Mouse (Mus musculus) heart, adult 2 months (tissue): ENCODE data around the gene Ccdc84. TPM values are rescaled to one million over a fixed set of nuclear protein-coding genes. Genes with fewer than 3 reads are reported as not detected.
"Not testable (repeated sequence)": the region's sequence is repeated elsewhere in the genome, so short reads cannot be mapped to it uniquely, and the experiment has no call there.

Experiments
- DNase-seq, 2 experiments: peaks; one replicate each; pipeline ENCODE4 v3.0.0; 2021
- H3K27ac ChIP-seq: fragments of 200-600 bp; 2 replicates; pipeline ENCODE4 v1.8.1; 2022
- H3K27me3 ChIP-seq: fragments of 200-500 bp; 2 replicates; pipeline ENCODE4 v1.6.1; 2012; ENCODE audit warnings: mild to moderate bottlenecking, low read length, inconsistent platforms, mixed read lengths; ENCODE audit not compliant: control insufficient read depth, insufficient read depth
- H3K36me3 ChIP-seq: fragments of 200-500 bp; 2 replicates; pipeline ENCODE4 v1.6.1; 2012; ENCODE audit warnings: low read length, inconsistent platforms; ENCODE audit not compliant: control insufficient read depth, insufficient read depth
- H3K4me1 ChIP-seq: fragments of 200-500 bp; 2 replicates; pipeline ENCODE4 v1.6.1; 2011; ENCODE audit warnings: low read length; ENCODE audit not compliant: control insufficient read depth, insufficient read depth
- H3K4me3 ChIP-seq: fragments of 200-600 bp; 2 replicates; pipeline ENCODE4 v1.8.1; 2022
- H3K79me2 ChIP-seq: fragments of 200-500 bp; replicated peaks from 2 replicates; pipeline ENCODE4 v1.6.1; 2012; ENCODE audit warnings: mild to moderate bottlenecking, inconsistent platforms, low read length, moderate library complexity, mixed read lengths; ENCODE audit not compliant: control insufficient read depth, insufficient read depth
- H3K9ac ChIP-seq: fragments of 200-500 bp; 2 replicates; pipeline ENCODE4 v1.6.1; 2012; ENCODE audit warnings: low read depth, mild to moderate bottlenecking, control low read depth, inconsistent platforms, low read length, mixed read lengths
- CTCF ChIP-seq: fragments of 200-600 bp; IDR thresholded peaks from 2 replicates; pipeline ENCODE4 v1.8.1; 2022; ENCODE audit warnings: antibody characterized with exemption, mild to moderate bottlenecking, moderate library complexity
- EP300 ChIP-seq: fragments of 200-500 bp; IDR thresholded peaks from 2 replicates; pipeline ENCODE4 v1.6.1; 2011; ENCODE audit warnings: low read depth, low read length, control low read depth; ENCODE audit not compliant: insufficient read depth
- POLR2A ChIP-seq: fragments of 200-500 bp; IDR thresholded peaks from 2 replicates; pipeline ENCODE4 v1.6.1; 2011; ENCODE audit warnings: mild to moderate bottlenecking, low read depth, low read length, control low read depth; ENCODE audit not compliant: insufficient read depth
- WGBS: fragments of 180-500 bp; shearing (Covaris S2); methylation state at CpG from one replicate; pipeline ENCODE4 v1.1.7; 2018; 5-methylcytosine and 5-hydroxymethylcytosine counted together
- intact Hi-C: fragments of 180-260 bp; cut with DNase I; formaldehyde crosslinking; loops from one replicate; pipeline ENCODE4 v1.15.1; 2025
- microRNA-seq, 2 experiments: library from miRNA; unstranded; fragments of <30 nt; microRNA quantifications; one replicate each; pipeline ENCODE4 v1.2.0; 2021
- polyA plus RNA-seq: library from polyadenylated mRNA; depleted of rRNA; stranded (reverse); fragments of >200 nt; gene quantifications from 2 replicates; pipeline ENCODE4 v1.2.3, GENCODE M21; 2012; rRNA removed
- total RNA-seq, 2 experiments: library from RNA; stranded (reverse); gene quantifications; 2 replicates each; pipeline ENCODE4 v1.2.3; 2021

Ccdc84 gene
- total and polyA plus RNA-seq, 3 experiments: 5.5 to 10.5 (median 5.7) TPM

- DNase-seq: no peak
- Histone ChIP-seq H3K27ac (no peak overlapping the region), H3K9ac (no peak overlapping the region), H3K4me1 (peaks cover 2% of the 10 kb centered on the region), H3K79me2 (no peaks in the 10 kb centered on the region), H3K36me3 (no peaks in the 10 kb centered on the region), H3K27me3 (no peaks in the 10 kb centered on the region), H3K4me3 (no peak overlapping the region)
- intact Hi-C loops: no loop called here
- TF ChIP-seq POLR2A (no peak), CTCF (no peak), EP300 (no peak)
- WGBS: 74% methylated on average over 6 of the region's 6 CpGs
These were observed 42.2 kb downstream of the Ccdc84 start for GRCm38 (mm10) chr9:44376141-44376540.

- intact Hi-C loops: no loop called here
- no peaks in the 10 kb centered on the region for H3K36me3 ChIP-seq
- H3K4me3 ChIP-seq: no peak overlapping the region
- H3K4me1 ChIP-seq: no peaks in the 10 kb centered on the region
- TF ChIP-seq EP300 (no peak), CTCF (no peak), POLR2A (no peak)
- no peak for DNase-seq
- no peak overlapping the region for H3K9ac ChIP-seq
- no peak overlapping the region for H3K27ac ChIP-seq
- no peaks in the 10 kb centered on the region for H3K79me2 ChIP-seq
- no peaks in the 10 kb centered on the region for H3K27me3 ChIP-seq
These were observed 45.0 kb downstream of the Ccdc84 start for GRCm38 (mm10) chr9:44373386-44373785.

GRCm38 (mm10) chr9:44364480-44364879 is 53.9 kb downstream of the Ccdc84 start:
- H3K36me3 ChIP-seq: no peaks in the 10 kb centered on the region
- H3K79me2 ChIP-seq: no peaks in the 10 kb centered on the region
- no peaks in the 10 kb centered on the region for H3K27me3 ChIP-seq
- no peak overlapping the region for H3K4me3 ChIP-seq
- H3K27ac ChIP-seq: no peak overlapping the region
- no peak overlapping the region for H3K9ac ChIP-seq
- H3K4me1 ChIP-seq: no peaks in the 10 kb centered on the region
- 71% methylated on average over 3 of the region's 3 CpGs for WGBS
- TF ChIP-seq EP300: no peak
- TF ChIP-seq CTCF: peak; percentile 58
- intact Hi-C loops: no loop called here
- DNase-seq: no peak

GRCm38 (mm10) chr9:44361931-44362330 is 56.4 kb downstream of the Ccdc84 start:
- peak overlapping the region; percentile 70; the same call in 1 of the 2 replicates for H3K9ac ChIP-seq
- DNase-seq, H3K79me2 ChIP-seq, H3K36me3 ChIP-seq, intact Hi-C loops, H3K27me3 ChIP-seq, H3K4me1 ChIP-seq: not testable (repeated sequence)
- peak overlapping the region; percentile 87 for H3K27ac ChIP-seq
- WGBS: 31% methylated on average over 4 of the region's 4 CpGs
- peak overlapping the region; percentile 84 for H3K4me3 ChIP-seq

- H3K79me2 ChIP-seq: no peaks in the 10 kb centered on the region
- H3K27me3 ChIP-seq: no peaks in the 10 kb centered on the region
- peak within 1 kb of the TSS; percentile 87 for H3K27ac ChIP-seq
- TF ChIP-seq CTCF: peak; percentile 31; the same call in 1 of the 2 replicates
- peak; percentile 91 for TF ChIP-seq EP300
- TF ChIP-seq POLR2A: peak; percentile 98
- DNase-seq: peak; percentile 94 to 95
- peak within 1 kb of the TSS; percentile 86 for H3K9ac ChIP-seq
- no peaks in the 10 kb centered on the region for H3K36me3 ChIP-seq
- H3K4me1 ChIP-seq: no peaks in the 10 kb centered on the region
- WGBS: under 1% methylated on average over 44 of the region's 44 CpGs
- intact Hi-C loops: no loop called here
- H3K4me3 ChIP-seq: peak within 1 kb of the TSS; percentile 84
These were observed 57.0 kb downstream of the Ccdc84 start, which contains the start of gene Vps11 for GRCm38 (mm10) chr9:44361190-44361917. TSS of gene Vps11 (minus strand) at chr9:44361670.

Small RNA genes within 50 kb of the gene (microRNA-seq; reads per million reads assigned to microRNA genes)
- gene Mir7085: 0 to 0.39 reads per million in 2 experiments

Other genes with a start within 250 kb of the Ccdc84 start
- gene Cbl, start 184.5 kb downstream of the Ccdc84 start, total RNA-seq: 10 to 100 TPM; 17.8 to 18.7 TPM
- gene Cbl, start 184.5 kb downstream of the Ccdc84 start, polyA plus RNA-seq: 5.0 and 11.8 TPM in 2 replicates
- not detected for gene Ccdc153, start 177.9 kb downstream of the Ccdc84 start, total RNA-seq
- gene Ccdc153, start 177.9 kb downstream of the Ccdc84 start, polyA plus RNA-seq: 1.6 TPM in 1 of 2 replicates, not detected in the other
- gene Pdzd3, start 167.1 kb downstream of the Ccdc84 start, total RNA-seq: 1 to 10 TPM; 3.4 to 4.2 TPM
- gene Pdzd3, start 167.1 kb downstream of the Ccdc84 start, polyA plus RNA-seq: 1.7 and 3.3 TPM in 2 replicates
- 10 to 100 TPM; 20.3 to 21.7 TPM for gene Nlrx1, start 150.0 kb downstream of the Ccdc84 start, total RNA-seq
- 16.1 and 19.0 TPM in 2 replicates for gene Nlrx1, start 150.0 kb downstream of the Ccdc84 start, polyA plus RNA-seq
- gene Abcg4, start 130.0 kb downstream of the Ccdc84 start, total RNA-seq: under 1 TPM; 0.42 to 0.75 TPM
- 1.9 and 2.1 TPM in 2 replicates for gene Abcg4, start 130.0 kb downstream of the Ccdc84 start, polyA plus RNA-seq
- 10 to 100 TPM in 1 of 2 experiments, 1 to 10 TPM in 1; 6.9 to 10.2 TPM for gene Hinfp, start 112.9 kb downstream of the Ccdc84 start, total RNA-seq
- 12.6 and 16.0 TPM in 2 replicates for gene Hinfp, start 112.9 kb downstream of the Ccdc84 start, polyA plus RNA-seq
- gene C2cd2l, start 98.3 kb downstream of the Ccdc84 start, total RNA-seq: 10 to 100 TPM; 14.4 to 15.7 TPM
- gene C2cd2l, start 98.3 kb downstream of the Ccdc84 start, polyA plus RNA-seq: 20.4 and 29.9 TPM in 2 replicates
- 10 to 100 TPM; 18.9 to 20.6 TPM for gene Dpagt1, start 92.5 kb downstream of the Ccdc84 start, total RNA-seq
- 34.3 and 51.3 TPM in 2 replicates for gene Dpagt1, start 92.5 kb downstream of the Ccdc84 start, polyA plus RNA-seq
- 10 to 100 TPM; 12.8 TPM for gene H2afx, start 83.9 kb downstream of the Ccdc84 start, total RNA-seq
- 12.7 and 14.2 TPM in 2 replicates for gene H2afx, start 83.9 kb downstream of the Ccdc84 start, polyA plus RNA-seq
- 10 to 100 TPM; 39.8 to 49.3 TPM for gene Hmbs, start 74.3 kb downstream of the Ccdc84 start, total RNA-seq
- gene Hmbs, start 74.3 kb downstream of the Ccdc84 start, polyA plus RNA-seq: 37.8 and 51.3 TPM in 2 replicates
- gene Vps11, start 56.9 kb downstream of the Ccdc84 start, total RNA-seq: 10 to 100 TPM; 13.9 to 15.3 TPM
- 15.5 and 17.9 TPM in 2 replicates for gene Vps11, start 56.9 kb downstream of the Ccdc84 start, polyA plus RNA-seq
- 10 to 100 TPM; 73.9 to 79.6 TPM for gene Hyou1, start 39.1 kb downstream of the Ccdc84 start, total RNA-seq
- 23.1 and 41.1 TPM in 2 replicates for gene Hyou1, start 39.1 kb downstream of the Ccdc84 start, polyA plus RNA-seq
- 10 to 100 TPM; 20.9 to 24.8 TPM for gene Slc37a4, start 21.7 kb downstream of the Ccdc84 start, total RNA-seq
- gene Slc37a4, start 21.7 kb downstream of the Ccdc84 start, polyA plus RNA-seq: 38.9 and 62.9 TPM in 2 replicates
- 100 to 1,000 TPM; 735 to 889 TPM for gene Rps25, start 11.4 kb downstream of the Ccdc84 start, total RNA-seq
- gene Rps25, start 11.4 kb downstream of the Ccdc84 start, polyA plus RNA-seq: 162 and 268 TPM in 2 replicates
- gene Trappc4, start 11.0 kb downstream of the Ccdc84 start, total RNA-seq: 10 to 100 TPM; 34.9 to 36.2 TPM
- 28.2 and 39.9 TPM in 2 replicates for gene Trappc4, start 11.0 kb downstream of the Ccdc84 start, polyA plus RNA-seq
- gene Foxr1, start 22.6 kb upstream of the Ccdc84 start, total RNA-seq: not detected
- gene Foxr1, start 22.6 kb upstream of the Ccdc84 start, polyA plus RNA-seq: not detected in 2 replicates
- not detected for gene Upk2, start 36.4 kb upstream of the Ccdc84 start, total RNA-seq
- gene Upk2, start 36.4 kb upstream of the Ccdc84 start, polyA plus RNA-seq: 0.47 and 0.53 TPM in 2 replicates
- gene Bcl9l, start 64.3 kb upstream of the Ccdc84 start, total RNA-seq: 10 to 100 TPM; 44.5 to 58.7 TPM
- gene Bcl9l, start 64.3 kb upstream of the Ccdc84 start, polyA plus RNA-seq: 15.3 and 21.5 TPM in 2 replicates
- under 1 TPM; 0.41 to 0.42 TPM for gene Cxcr5, start 143.3 kb upstream of the Ccdc84 start, total RNA-seq
- gene Cxcr5, start 143.3 kb upstream of the Ccdc84 start, polyA plus RNA-seq: 0.59 and 1.7 TPM in 2 replicates
- gene Ddx6, start 186.3 kb upstream of the Ccdc84 start, total RNA-seq: 10 to 100 TPM; 75.6 to 88.4 TPM
- 14.3 and 26.7 TPM in 2 replicates for gene Ddx6, start 186.3 kb upstream of the Ccdc84 start, polyA plus RNA-seq